Mouse (Mus musculus) embryo, embryonic 11.5 days (tissue): ENCODE data around the gene Tbc1d22b.

Source experiments
- DNase-seq: peaks from one replicate; pipeline ENCODE4 v3.0.0-alpha.2; 2012; ENCODE audit warnings: low read depth, low spot score

The Tbc1d22b gene

DNA sequence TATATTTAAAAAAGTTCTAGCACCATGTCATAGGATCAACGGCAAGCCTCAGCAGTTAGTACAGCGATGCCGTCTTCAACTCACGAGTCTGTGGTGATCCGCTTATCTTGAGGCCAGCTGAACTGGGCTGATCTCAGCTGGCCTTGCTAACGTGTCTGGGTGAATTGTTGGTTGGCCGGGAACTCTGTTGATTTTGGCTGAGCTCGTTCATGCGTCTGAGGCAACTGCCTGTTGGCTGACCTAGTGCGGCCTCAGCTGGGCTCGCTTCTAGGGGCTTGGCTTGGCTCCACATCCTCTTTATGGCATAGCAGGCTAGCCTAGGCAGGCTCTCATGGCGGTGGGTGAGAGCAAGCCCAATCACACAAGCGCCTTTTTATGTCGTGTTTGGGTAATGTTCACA is 8.2 kb upstream of the Tbc1d22b start:
- no peak for DNase-seq

DNA sequence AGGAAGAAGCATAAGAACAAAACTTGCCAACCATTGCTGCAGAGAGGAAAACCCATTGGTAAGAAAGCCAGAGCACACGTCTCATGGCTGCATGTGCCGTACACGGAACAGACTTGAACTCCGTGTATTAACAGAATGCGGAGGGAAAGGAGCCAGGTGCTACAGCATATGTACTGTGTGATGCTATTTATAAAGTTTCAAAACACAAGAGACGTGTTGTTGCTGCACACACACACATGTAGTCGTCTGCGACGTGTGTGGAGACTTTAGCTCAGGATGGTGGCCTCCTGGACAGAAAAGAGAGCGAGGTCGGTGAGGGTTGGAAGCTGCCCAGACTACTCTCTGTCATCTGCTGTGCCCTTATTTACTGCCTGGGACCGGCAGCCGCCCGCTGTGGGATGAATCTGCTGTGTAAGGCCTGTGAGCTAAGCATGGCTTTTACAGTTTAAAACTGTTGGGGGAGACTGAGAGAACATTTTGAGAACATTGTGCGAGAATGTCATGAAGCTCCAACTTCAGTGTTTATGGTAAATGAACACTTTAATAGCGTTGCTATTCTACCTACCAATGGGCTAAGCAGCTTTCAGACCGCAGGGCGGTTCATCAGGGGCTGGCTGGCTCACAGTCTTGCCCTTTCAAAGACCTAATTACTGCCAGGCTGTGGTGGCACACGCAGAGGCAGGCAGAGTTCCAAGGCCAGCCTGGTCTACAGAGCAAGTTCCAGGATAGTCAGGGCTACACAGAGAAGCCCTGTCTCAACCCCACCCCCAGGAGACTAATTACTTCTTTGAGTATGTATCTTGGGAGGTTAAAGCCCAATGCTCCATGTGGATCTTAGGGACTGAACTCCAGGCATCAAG is 6.5 kb upstream of the Tbc1d22b start:
- DNase-seq = no peak

DNA sequence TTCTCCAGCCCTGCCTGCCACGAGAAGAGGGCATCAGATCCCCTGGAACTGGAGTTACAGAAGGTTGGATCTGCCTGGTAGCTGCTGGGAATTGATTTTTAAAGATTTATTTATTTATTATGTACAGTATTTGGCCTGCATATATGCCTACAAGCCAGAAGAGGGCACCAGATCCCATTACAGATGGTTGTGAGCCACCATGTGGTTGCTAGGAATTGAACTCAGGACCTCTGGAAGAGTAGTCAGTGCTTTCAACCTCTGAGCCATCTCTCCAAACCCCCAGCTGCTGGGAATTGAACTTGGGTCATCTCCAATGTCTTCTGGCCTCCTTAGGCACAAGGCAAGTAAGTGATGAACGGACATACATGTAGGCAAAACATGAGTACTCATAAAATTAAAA is 5.5 kb upstream of the Tbc1d22b start:
- no peak for DNase-seq

DNA sequence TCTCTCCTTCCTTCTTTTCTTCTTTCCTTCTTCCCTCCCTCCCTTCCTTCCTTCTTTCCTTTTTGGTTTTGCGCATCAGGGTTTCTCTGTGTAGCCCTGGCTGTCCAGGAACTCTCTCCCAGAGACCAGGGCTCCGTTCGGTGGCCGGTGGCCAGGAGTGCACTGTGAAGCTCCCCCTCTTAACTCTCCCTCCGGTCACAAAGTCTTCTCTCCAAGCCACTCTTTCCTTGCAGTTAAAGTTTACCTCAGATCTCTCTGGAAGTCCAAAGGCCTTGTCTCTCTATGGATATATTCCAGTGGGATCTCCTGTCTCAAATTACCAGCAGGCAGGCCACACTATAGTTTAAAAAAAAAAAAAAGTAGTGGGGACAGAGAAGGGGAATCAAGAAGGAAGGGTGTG is 4.3 kb upstream of the Tbc1d22b start:
- no peak for DNase-seq

DNA sequence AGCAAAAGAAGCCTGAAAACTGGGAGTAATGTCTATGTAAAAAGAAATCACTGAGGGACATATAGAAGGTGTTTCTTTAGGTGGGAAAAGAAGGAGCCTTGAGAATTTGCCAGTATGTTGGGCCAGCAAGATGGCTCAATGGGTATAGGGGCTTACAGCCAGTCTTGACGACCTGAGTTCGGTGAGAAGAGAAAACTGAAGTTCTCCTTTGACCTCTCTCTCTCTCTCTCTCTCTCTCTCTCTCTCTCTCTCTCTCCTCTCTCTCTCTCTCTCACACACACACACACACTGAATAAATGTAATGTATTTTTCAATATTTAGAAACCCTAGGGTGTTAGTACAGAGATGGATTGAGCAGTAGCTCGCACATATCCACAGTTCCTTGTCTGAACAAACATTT is 1.1 kb upstream of the Tbc1d22b start:
- no peak for DNase-seq

DNA sequence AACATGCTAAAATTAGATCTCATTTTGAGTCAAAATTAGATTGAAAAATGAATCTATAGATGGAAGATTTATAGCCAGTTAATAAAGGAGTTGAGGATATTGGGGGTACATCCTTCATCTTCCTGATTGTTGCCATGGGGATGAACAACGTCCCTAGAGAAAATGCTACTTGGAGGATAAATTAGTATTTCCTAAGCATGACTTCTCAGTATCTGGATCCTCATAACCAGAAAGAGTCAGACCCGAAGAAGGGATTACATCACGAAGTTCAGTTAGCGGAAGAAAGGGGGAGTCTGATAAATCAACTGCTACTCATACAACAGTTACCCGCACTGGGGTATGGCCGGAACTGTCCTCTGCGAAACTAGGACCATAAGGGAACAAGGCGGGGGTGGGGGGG is 591 bp upstream of the Tbc1d22b start:
- no peak for DNase-seq

DNA sequence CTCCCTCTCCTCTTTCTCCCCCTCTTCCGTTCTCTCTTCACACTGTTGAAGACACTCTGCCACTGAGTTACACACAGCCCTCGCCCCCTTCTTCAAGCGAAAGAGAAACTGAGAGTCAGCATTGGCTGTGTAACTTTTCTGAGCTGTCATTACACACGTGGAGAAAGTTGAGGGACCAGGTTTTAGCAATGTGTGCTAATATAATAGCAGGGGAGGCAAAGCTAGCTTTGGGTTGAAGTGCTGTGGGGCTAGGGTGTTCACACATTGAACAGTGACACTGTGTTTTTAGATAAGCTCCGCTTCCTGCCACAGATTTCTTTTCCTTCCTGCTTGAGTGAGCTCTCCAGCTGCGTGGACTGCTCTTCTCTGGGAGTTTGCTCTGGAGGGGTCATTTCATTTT is 1.4 kb downstream of the Tbc1d22b start:
- no peak for DNase-seq

DNA sequence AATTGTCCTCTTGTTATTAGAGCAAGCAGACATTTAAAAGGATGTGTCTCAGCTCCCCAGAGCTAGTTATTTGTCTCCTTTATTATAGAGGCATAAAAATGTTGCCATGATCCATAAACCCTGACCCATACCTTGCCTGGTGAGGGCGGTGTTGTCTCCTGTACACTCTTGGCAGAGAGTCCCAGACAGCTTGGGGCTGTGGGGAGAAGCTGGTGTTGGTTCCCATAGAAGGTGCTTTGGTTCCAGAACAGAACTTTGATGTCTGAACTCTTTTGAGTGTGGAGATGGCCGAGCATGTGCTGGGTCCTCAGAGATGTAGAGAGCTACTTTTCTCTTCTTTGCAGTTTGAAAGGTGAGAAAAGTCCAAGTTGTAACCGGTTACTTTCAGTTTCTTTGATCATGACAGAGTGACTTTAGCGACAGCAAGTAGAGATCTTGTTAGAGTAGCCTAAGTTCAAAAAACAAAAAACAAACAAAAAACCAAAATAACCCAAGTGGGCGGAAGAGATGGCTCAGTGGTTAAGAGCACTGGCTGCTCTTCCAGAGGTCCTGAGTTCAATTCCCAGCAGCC is 2.7 kb downstream of the Tbc1d22b start, which contains the start of gene Tmem217:
Gene Tmem217, minus strand, starts transcription at position 224 of the 571 bp plus-strand sequence.
- DNase-seq = no peak

DNA sequence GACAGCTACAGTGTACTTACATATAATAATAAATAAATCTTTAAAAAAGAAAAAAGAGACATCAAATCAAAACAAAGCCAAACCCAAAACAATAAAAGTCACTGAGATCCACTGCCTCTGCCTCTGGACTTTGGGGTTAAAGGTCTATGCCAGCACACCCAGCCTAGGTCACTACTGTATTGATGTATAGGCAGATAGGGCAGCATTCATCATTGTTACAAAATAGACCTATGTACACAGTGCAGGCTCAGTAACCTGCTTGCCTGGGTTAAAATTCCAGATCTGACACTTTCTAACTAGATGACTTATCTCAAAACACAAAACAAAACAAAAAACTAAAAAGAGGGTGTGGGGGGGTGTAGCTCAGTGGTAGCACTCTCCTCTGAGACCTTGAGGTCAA is 4.6 kb downstream of the Tbc1d22b start:
- no peak for DNase-seq

DNA sequence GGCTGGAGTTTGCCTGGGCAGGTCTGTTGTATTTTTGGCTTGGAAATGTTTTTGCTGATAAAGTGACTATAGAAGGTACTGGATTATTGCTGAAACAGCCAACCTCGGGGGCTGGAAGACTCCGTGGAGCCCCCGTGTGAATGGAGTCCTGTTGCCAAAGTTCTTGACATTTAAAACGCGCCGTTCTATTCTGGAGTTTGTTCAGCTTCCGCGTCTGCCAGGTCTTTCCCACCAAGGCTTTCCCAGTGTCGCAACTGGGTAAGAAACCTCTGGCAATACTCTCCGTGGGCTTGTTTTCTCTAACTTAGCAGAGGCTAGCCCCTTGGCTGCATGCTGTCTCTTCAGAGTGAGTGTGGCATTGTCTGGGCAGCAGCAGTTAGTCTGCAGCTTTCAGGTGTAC is 6.9 kb downstream of the Tbc1d22b start:
- no peak for DNase-seq

DNA sequence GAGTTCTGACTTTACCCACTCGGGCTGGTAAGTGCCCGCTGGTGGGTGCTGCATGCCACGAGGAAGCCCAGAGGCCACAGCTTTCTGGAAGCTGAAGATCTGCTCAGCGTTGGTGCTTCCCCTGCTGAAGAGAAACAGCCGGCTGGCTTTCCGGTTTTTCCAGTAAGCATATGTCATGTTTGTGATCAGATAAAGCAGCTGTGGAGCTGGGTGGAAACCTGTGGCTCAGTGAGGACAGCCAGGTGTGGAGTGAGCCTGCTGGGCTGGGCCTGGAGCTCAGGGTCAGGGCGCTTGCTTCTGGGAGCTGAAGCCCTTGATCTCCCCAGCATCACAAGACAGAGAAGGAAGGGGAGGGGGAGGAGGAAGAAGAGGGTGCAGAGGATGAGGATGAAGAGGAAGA is 7.3 kb downstream of the Tbc1d22b start:
- DNase-seq = no peak

DNA sequence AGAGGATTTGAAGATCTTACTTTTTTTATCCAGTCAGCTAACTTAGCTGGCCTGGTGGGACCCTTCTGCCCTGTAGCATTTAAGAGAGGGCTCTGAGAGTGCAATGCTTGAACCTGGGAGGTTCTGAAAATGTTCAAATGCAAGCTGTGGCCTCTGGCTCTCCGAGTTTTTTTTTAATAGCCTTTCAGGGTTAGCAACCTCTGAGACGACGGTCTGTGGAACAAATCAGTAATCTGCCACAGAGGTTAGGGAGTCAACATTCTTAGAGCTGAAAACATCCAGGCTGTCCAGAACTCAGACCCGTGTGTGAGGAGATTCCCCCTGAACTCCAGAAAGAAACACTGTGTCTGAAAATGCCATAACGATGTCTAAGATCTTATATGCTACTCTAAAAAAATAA is 8.9 kb downstream of the Tbc1d22b start:
- DNase-seq = no peak

DNA sequence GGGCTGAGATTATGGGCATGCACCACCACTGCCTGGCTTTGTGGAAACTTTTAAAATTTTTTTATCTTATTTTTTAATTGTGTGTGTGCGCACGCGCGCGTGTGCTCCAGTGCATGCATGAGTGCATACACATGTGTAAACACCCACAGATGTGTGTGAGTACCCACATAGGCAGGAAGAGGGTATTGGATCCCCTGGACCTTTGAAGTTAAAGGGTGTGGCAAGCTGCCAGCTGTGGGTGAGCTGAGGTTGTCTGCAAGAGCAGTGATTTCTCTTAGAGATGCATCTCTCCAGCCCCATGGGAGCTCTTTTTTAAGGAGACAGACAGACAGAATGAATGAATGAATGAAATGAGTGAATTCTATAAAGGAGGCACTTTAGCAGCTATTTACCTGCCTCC is 15.9 kb downstream of the Tbc1d22b start:
- no peak for DNase-seq

DNA sequence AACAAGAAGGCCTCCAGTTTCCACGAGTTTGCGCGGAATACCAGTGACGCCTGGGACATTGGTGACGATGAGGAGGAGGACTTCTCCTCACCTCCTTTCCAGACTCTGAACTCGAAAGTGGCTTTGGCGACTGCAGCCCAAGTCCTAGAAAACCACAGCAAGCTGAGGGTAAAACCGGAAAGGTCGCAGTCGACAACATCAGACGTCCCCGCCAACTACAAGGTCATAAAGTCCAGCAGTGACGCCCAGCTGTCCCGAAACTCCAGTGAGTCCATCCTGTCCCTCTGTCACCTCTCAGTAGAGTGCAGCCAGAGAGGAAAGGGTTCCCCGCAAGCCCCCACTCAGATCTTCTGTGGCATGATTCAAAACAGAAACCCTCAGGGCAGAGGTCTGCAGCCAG is 18.9 kb downstream of the Tbc1d22b start:
- no peak for DNase-seq

DNA sequence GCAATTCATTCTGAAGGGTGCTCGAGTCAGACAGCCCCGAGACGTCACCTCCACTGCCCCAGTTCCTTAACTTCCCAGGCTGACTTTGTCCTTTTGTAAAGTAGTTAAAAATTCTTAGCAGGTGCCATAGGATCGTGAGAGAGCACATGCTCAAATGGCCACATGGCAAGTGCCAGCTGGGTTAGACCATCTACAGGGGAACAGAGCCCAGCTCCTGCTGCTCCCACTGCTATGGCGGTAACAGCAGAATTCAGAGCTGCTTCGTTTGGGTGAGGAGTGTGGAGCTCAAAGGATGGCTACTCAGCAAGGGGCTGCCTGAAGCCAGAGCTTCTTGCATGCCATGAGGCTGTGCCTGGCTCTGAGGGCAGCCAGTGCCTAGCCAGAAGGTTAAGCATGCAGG is 20.2 kb downstream of the Tbc1d22b start:
- DNase-seq = no peak

DNA sequence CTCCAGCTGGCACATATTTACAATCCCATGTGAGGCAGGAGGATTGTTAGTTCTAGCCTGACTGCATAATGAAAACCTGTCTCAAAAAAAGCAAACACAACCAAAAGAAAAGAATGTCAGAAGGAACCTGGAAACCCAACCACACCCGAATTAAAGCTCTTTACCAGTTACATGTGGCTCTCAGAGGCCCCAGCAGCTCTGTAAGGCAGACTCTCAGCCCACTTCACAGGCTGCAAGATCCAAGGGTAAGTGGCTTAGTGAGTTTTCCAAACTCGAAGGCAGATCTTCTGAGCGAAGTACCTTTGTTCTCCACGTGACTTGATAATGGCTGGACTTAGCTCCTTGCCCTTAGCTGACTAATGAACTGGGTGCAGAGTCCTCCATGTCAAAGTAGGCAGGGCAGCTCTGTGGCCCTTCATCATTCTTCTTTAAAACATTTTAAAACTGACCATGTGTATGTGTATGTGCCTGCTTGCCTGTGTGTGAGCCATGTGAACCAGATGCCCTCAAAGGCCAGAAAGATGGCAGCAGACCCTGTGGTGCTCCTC is 30.1 kb downstream of the Tbc1d22b start:
- no peak for DNase-seq

DNA sequence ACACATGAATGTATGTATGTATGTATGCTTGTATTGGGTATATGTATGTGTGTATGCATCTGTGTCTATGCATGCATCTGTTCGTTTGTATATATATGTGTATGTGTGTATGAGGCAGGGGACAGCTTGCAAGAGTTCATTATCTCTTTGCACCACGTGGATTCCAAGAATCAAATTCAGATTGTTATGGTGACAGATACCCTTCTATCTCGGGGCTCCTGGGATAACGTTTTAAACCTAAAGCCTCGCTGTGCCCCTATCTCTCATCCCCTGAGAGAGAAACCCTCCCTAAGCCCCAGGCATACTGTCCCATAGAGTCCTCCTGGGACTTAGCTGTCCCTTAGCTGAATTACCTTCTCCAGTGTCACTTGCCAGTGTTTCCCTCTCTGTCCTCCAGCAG is 34.0 kb downstream of the Tbc1d22b start:
- DNase-seq = no peak

DNA sequence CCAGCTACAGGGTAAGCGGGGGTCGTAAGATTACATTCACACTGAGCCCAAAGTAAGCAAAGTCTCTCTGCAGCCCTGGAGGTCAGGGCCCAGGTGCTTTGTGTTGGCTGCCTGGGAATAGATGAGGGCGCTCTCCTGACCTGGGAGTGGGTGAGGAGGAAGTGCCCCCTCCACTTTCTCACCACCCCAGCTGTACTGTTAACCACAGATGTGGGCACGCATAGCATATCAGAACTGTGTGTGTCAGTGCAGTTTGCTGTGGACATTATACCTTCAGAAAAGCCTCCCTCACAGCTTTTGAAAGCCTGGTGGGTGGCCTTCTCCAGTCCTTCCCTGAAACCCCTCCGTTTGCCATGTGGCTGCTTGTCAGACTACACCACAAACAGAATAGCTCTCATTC is 34.7 kb downstream of the Tbc1d22b start:
- no peak for DNase-seq

DNA sequence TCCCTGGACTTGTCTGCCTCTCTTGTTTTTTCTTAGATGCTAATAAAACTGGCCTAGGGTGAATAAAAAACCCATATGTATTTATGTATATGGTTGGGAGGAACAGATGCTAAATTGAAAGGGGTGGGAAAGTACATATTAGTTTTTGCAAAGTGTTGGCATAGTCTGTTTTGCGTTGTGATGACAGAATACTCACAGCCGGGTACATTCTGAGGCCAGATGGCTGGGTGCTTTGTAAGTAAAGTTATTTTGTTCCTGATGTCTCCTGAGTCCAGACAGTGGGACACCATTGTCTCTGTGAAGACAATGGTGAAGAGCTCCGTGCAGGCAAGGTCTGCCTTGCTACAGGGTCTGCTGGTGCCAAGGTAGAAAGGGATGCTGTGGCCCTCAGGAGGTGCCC is 35.2 kb downstream of the Tbc1d22b start:
- no peak for DNase-seq

DNA sequence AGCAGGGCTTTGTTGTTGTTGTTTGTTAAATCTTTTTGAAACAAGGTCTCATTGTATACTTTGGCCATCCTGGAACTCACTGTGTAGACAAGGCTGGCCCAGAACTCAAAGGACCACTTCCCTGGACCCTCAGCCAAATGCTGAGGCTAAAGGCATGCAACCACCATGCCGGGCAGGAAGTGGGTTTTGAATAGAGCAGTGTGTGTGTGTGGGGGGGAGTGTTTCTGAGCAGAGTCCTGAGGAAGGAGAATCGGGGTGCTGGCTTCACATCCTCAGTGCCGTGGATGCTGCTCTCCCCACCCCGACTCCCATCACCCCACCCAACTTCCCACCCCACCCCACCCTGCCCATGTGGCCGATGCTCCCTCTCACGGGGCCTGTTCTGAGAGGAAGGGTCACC is 35.9 kb downstream of the Tbc1d22b start:
- DNase-seq = no peak

DNA sequence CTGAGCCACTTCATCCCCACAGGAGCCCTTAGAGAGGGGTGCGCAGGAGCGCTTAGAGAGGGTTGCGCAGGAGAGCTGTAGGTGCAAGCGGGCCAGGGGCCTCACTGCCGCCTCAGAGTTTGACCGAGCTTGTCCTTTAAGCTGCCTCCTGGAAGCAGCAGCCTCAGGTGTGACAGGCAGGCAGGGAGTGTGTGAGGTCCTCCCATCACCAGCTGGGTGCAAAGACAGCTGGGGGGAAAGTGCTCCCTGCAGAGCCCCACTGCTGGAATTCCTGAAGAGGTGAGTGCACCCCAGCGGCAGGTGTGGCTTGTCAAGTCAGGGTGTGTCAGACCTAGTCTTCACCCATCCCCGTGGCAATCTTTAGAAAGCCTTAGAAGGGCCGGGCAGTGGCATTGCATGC is 37.3 kb downstream of the Tbc1d22b start:
- DNase-seq = no peak

DNA sequence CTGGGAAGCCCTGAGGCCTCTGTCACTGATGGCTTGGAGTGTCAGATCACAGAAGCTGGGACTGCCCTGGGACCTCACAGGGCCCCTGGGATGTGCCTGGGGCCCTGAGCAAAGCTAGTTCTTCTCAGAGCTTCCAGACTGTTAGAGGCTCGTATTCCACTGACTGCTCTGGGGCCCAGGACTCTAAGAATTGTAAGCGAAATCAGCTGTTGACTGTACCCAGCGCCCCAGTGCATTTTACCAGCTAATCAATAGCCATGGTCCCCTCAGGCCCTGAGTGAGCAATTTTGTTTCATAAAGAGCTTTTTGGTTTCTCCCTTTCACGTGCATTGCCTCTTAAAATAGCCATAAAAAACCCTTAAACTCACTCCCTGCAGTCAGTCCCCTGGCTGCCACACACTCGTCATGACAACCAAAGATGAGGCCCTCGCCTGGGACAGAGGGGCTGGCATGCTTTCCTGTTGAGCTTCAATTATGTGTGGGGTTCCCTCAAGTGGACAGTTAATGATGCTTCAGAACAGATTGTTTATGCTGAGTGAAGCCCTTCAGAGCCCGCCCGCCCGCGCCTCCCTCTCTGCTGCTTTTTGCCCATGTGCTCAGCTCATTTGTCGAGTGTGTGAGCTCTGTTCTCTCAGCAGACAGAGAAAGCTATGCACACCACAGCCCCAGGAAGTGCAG is 39.8 kb downstream of the Tbc1d22b start:
- no peak for DNase-seq
